Mouse (Mus musculus): Measurements from ENCODE around the gene Gpr176.
A peak's percentile ranks its signal among the peaks of the same experiment; 100 is the strongest.

Gpr176 gene

DNA sequence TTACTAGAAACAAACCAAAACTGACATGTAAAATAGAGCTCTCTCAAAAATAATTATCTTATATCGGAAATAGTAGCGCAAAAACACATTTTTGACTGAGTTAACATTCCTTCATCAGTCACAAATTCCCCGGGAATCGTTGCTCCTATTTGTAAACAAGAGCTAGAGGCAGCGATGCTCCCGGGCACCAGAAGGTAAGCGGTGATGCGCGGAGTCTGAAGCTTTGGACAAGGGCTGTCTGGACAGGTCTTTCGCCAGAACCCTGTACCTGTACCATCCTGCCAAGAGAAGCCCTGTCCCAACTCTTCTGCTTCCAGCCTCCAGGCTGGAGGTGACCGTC, 688 bp downstream of the Gpr176 start:
- DNase-seq: no peak

DNA sequence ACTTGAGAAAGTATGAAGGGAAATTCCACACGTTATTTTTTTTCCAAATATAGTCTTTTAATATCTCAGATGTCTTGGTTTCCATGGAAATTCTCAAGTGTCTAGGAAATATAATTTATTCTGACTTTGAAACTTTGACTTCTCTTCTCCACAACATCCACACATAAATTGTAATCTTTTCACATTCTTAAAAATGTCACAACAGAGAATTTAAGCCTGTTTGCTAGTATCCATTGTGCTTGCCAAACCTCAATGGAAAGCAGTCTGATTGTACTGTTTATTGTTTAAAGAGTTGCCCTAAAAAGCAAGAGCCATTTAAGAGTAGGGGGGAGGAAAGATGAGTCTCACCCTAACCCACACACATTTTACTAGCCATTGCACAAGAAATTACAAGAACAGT, 1.4 kb downstream of the Gpr176 start:
- DNase-seq: no peak

DNA sequence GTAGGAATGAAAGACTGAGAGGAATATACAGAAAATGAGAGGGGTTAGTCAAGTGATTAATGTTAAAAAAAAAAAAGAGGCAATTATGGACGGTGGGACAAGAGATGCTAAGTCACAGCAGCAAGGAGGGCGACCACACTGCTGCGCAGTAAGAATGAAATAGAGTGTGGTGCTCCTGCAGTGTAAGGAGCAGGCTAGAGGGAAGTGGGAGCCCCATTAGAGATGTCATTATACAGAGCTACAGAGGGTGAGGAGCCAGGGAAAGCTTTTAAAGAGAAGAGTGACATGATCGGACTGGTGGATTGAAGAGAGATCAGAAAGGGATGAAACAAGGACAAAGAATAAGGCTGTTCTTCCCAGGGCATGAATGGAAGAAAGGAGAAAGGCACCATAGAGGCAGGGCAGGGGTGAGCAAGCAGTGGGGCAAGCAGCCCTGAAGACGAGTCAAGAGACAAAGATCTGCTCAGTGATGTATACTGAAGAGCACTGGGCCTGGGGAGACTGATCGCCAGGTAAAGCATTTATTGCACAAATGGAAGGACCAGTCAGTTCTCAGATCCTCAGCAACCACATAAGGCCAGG, 18.0 kb downstream of the Gpr176 start:
- DNase-seq: no peak

GRCm38 (mm10) chr2:118353916-118354403, 19.3 kb downstream of the Gpr176 start:
- DNase-seq: no peak

DNA sequence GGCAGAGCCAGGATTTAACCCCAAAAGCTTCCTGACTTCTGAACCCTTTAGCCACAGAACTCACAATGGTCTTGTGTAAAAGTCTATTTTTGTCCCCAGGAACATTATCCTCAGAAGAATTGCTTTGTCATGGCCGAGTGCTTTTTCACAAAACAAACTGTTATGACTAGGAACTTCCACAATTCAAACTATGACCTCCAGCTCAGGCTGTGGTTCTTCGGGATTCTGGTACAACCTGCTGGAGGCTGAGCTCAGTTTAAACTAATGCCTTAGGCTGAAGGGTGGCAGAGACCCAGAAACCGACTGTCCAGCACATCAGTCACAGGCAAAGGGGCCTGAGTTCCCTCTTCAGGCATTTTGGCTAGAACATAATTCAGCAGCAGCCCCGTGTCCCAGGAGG, 19.7 kb downstream of the Gpr176 start:
- DNase-seq: no peak

- no peak for DNase-seq
These were observed 27.7 kb downstream of the Gpr176 start for GRCm38 (mm10) chr2:118345535-118345934.

DNA sequence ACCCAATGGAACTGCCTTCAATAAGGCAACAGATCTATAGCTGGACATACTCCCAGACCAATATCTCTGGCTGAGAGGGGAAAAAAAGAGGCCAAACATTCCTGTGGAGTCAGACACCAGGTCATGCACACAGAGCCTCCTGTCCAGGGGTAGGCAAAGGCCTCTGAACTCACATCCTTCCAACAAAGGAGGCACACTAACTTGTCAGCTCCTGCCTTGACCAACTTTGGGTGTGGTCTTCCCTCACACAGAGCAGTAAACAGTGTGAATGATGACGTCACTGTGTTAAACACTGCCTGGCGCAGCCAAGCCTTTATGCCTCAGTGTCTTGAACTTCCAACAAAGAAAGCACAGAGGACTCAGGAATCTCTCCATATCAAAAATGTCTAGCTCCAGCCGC, 29.3 kb downstream of the Gpr176 start:
- DNase-seq: no peak

- DNase-seq: no peak
These were observed 31.9 kb downstream of the Gpr176 start for GRCm38 (mm10) chr2:118341295-118341694.

GRCm38 (mm10) chr2:118336084-118336483, 37.1 kb downstream of the Gpr176 start:
- peak; percentile 34 for DNase-seq

- no peak for DNase-seq
These were observed 50.6 kb downstream of the Gpr176 start for GRCm38 (mm10) chr2:118322663-118323062.

DNA sequence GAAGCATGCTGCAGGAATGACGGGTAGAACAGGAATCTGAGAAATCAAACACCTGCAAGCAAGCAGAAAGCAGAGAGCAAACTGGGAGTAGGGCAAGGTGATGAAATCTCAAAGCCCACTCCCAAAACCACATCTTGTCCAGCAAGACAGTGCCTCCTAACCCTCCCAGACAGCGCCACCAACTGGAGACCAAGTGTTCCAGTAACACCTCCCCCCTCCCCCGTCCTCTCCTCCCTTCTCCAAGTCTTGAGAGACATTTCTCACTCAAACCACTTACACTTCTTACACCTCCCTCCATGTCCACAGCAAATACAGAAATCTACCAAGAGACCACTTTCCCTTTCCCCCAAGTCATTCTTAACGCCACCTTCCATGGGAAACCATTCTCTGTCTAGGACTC, 51.4 kb downstream of the Gpr176 start:
- no peak for DNase-seq

GRCm38 (mm10) chr2:118321094-118321493, 52.1 kb downstream of the Gpr176 start:
- no peak for DNase-seq

DNA sequence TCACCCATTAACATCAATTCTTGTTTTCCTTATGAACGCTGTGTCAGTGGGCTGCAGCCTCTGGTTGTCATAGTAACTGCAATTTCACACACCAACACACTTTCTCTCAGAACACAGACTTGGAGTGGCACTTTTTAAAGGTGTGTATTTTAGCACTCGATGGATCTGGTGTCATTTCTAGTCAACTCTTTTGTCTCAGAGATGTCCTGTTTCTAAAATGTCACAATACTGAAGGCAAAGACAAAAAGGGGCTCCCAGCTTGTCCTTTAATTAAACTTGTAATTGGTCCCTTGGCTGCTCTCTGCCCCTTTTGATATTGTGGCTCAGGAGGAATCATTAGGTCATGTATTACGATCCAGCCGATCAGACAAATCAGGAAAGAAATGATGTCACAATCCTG, 52.7 kb downstream of the Gpr176 start:
- no peak for DNase-seq

DNA sequence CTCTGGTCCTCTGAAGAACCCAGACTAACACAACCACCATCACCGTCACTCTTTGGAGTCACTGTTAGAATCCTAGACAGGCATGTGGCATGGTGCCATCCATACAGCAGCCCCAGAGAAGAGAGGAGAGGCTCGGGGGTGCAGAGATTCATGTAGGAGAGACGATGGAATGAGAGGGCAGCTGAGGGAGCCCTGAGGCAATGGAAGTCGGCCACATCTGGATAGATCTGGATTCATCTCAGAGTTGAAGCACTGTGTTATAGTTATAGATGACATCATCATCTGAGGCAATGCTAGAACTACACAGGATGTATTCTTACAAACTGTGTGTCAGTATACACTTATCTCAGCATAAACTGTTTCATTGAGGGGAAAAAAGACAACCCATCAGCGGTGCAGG, 54.0 kb downstream of the Gpr176 start:
- no peak for DNase-seq

DNA sequence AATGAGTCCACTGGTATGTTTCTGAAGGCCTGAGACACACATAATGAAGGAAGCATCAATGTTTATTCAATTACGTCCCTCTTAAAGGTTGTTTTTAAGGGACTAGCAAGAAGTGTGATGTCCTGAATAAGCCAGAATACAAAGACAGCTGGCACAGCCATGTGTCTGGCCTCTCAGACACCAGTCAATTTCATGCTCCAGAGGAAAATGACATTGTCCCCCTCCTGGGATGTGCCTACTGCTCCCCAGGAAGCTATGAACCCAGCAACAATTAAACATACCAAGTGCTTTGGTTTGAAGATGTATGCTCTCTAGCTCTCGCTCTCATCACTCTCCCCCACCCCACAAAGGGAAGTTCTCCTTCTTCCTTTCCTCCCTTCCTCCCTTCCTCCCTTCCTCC, 56.3 kb downstream of the Gpr176 start:
- no peak for DNase-seq

- no peak for DNase-seq
These were observed 57.4 kb downstream of the Gpr176 start for GRCm38 (mm10) chr2:118315656-118316402.

GRCm38 (mm10) chr2:118307561-118307960, 65.7 kb downstream of the Gpr176 start:
- DNase-seq: peak; percentile 94

- DNase-seq: peak; percentile 67
These were observed 66.3 kb downstream of the Gpr176 start for GRCm38 (mm10) chr2:118306966-118307365.

DNA sequence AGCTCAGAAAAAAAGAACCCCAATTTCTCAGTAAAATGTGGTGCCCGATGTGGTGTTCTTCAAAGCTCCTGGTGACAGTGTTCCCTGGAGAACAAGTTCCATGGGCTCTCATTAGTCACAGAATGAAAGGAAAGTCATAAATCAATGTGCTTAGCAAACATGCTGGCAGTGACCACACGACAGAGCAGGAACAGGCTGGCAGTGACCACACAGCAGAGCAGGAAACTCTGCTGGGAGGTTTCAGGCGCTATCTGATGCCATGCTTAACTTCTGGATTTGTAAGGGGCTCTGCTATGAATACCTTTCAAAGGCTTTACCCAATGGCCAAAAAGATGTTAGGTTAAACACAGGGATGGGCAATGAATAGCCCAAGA, 66.7 kb downstream of the Gpr176 start:
- DNase-seq: peak; percentile 12

DNA sequence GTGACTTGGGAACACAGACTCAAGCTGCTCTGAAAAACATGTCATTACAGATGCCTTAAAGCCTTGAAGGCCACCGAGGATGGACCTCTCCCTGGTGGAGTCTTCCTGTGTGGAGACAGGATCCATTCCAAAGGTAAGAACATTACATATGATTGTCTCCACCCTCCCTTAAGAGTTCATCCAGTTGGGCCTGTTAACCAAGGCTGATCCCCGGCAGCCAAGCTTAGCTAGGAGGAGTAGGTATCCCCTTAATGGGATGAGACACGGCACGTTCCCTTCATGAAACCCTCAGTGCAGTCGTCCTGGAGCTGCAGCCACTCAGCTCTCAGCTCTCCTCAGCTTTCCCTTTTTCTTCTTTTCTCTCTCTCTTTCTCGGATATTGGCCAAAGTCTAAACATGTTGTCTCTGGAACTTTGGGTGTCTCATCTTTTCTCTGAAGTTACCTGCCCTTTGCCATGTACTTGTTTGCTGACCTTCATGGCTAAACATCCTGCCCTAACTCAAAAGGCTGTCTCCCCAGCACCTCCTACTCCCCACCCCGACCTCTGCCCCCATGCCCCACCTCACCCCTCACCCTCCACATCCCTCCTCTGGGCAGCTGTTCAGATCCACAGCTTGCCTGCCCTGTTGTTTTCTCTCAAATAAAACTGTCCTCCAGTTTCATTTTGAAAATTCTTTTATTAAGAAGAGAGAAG, 67.2 kb downstream of the Gpr176 start:
- DNase-seq: no peak

- DNase-seq: no peak
These were observed 69.8 kb downstream of the Gpr176 start for GRCm38 (mm10) chr2:118303456-118303855.

DNA sequence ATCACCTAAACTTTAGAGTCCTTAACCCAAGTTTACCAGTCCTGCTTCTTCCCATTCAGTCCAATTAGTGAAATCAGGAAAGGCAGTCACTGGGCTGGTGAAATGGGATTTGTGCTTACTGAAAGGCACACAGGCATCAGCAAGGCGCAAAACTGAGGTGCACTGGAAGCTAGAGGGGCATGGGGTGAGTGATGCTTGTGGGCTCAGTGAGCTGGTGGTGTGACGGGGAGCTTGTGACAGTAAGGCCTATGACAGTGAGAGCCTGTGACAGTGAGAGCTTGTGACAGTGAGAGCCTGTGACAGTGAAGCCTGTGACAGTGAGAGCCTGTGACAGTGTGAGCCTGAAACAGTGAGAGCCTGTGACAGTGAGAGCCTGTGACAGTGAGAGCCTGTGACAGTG, 71.6 kb downstream of the Gpr176 start:
- DNase-seq: no peak

- DNase-seq: no peak
These were observed 72.1 kb downstream of the Gpr176 start for GRCm38 (mm10) chr2:118301041-118301545.

DNA sequence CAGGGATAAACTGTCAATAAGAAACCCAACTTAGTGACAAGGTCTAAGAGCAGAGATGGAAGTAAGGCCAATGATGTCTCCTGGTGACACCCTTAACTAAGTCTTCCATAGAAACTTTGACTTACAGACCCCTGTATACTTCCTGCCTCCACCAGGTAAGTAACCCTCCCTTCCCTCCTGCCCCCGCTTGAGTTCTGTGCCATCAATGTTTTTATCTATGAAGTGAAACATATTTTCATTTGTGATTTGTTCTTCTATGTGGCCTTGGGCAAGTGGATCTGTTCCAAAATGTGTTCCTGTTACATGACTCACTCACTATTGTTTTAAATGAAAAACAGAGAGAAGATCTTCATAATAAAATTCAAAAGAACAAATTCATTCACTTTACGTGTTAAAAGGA, 73.2 kb downstream of the Gpr176 start:
- no peak for DNase-seq

Measured in cerebellum, adult 9-10 months (tissue).